Mouse (Mus musculus) stomach, postnatal 0 days (tissue): ENCODE results near the gene Stk19.

ENCODE experiments used
- CTCF ChIP-seq: IDR thresholded peaks from 2 replicates; pipeline ENCODE4 v1.5.1; 2016; ENCODE audit warnings: antibody characterized with exemption, low read depth, mild to moderate bottlenecking, moderate library complexity
- EP300 ChIP-seq: optimal IDR thresholded peaks from 2 replicates; pipeline ENCODE3; 2016; ENCODE audit warnings: antibody characterized with exemption

DNA sequence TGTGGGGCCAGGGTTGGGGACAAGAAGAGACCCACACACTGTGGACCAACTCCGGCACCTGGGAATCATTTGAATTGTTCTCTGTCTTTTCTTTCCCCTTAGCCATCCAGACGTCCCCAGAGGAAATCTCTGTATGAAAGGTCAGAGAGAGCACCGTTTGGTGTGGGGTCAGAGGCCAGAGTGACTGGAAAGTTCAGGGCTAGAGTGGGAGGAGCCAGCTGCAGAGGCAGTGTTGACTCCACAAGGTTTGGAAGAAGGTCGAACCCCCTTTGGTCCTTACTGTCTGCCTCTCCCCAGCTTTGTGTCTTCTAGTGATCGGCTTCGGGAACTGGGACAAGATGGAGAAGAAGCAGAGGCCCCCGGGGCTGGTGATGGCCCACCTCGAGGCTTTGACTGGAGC is 16.8 kb upstream of the Stk19 start:
- TF ChIP-seq EP300: no peak
- no peak for TF ChIP-seq CTCF
